ENCODE assay signal across 15 mouse cellular contexts in the genomic region with DNA sequence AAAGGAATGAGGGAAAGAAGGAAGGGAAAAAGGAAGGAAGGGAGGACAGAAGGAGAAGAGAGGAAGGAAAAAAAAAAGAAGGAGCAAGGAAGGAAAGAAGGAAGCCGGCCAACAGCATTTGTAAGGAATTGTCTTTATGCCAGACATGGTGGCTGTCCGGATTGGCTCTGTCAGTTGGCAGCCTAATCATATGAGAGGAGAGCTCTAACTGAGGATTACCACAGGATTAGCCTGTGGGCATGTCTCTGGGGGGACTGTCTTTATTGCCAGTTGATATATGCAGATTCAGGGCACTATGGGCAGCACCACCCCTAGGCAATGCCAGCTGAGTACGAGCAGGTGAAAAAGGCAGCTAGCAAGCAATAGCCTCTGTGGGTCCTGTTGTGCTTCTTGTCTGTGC. TPM values are rescaled to one million over a fixed set of nuclear protein-coding genes. Genes with fewer than 3 reads are reported as not detected.
DNase-seq lines count a peak whose midpoint lies in the region; ATAC-seq and TF ChIP-seq lines count a peak whose summit lies in the region.
"Had no signal": no experiment of that assay in that cellular context is flagged by ENCODE, and none has a peak within 500 bp of the region (broad histone marks: within the 10 kb centered on the region; RNA-seq: fewer than 3 reads in every experiment).

No protein-coding gene starts in this region.

- H3K9me3 ChIP-seq in embryonic facial prominence, embryonic 14.5 days (ENCODE audit: control insufficient read depth, low read length), result no peaks in the 10 kb centered on the region
- H3K9me3 ChIP-seq in embryonic facial prominence, embryonic 10.5 days, result no peaks in the 10 kb centered on the region
- no peaks in the 10 kb centered on the region for H3K9me3 ChIP-seq in midbrain, embryonic 15.5 days
- H3K9me3 ChIP-seq: hindbrain, embryonic 10.5 days; intestine, embryonic 15.5 days; midbrain, embryonic 12.5 days had no signal

- H3K36me3 ChIP-seq in embryonic facial prominence, embryonic 14.5 days (ENCODE audit: control insufficient read depth, insufficient read depth, low read length), result no peaks in the 10 kb centered on the region
- H3K36me3 ChIP-seq in embryonic facial prominence, embryonic 10.5 days (replicated peaks), result no peaks in the 10 kb centered on the region
- H3K36me3 ChIP-seq in midbrain, embryonic 15.5 days (replicated peaks), result no peaks in the 10 kb centered on the region
- H3K36me3 ChIP-seq: hindbrain, embryonic 10.5 days; intestine, embryonic 15.5 days; midbrain, embryonic 12.5 days had no signal

- H3K4me3 ChIP-seq in embryonic facial prominence, embryonic 14.5 days (ENCODE audit: low read depth, low read length), result no peak overlapping the region
- H3K4me3 ChIP-seq in embryonic facial prominence, embryonic 10.5 days, result no peak overlapping the region
- H3K4me3 ChIP-seq in midbrain, embryonic 15.5 days, result no peak overlapping the region
- H3K4me3 ChIP-seq: hindbrain, embryonic 10.5 days; intestine, embryonic 15.5 days; midbrain, embryonic 12.5 days had no signal

- 62% methylated on average over 3 of the region's 3 CpGs for WGBS in embryonic facial prominence, embryonic 14.5 days
- 81% methylated on average over 3 of the region's 3 CpGs for WGBS in embryonic facial prominence, embryonic 10.5 days
- 15% methylated on average over 3 of the region's 3 CpGs for WGBS in midbrain, embryonic 15.5 days

- peak; percentile 14 for DNase-seq in embryonic facial prominence, embryonic 14.5 days (ENCODE audit: low spot score)
- DNase-seq in embryonic facial prominence, embryonic 10.5 days (ENCODE audit: low spot score), result no peak
- peak; percentile 53 for DNase-seq in left cerebral cortex, postnatal 4 days
- DNase-seq in left cerebral cortex, adult 18-20 months (ENCODE audit: low spot score in 2 of 2), result no peak
- DNase-seq in brain, embryonic 14.5 days (ENCODE audit: low read depth), result peak; percentile 80
- no peak for DNase-seq in spleen, postnatal 36 days (ENCODE audit: low spot score in 2 of 2)
- DNase-seq in right cerebral cortex, postnatal 14 days, result no peak
- DNase-seq: layer of hippocampus, postnatal 36 days; lung, adult 18-20 months; lung, postnatal 4 days; right cerebral cortex, adult 18-20 months had no signal

- H3K9ac ChIP-seq in embryonic facial prominence, embryonic 14.5 days (ENCODE audit: low read depth, low read length), result no peak overlapping the region
- no peak overlapping the region for H3K9ac ChIP-seq in midbrain, embryonic 15.5 days
- H3K9ac ChIP-seq: intestine, embryonic 15.5 days; midbrain, embryonic 12.5 days had no signal

- H3K27ac ChIP-seq in embryonic facial prominence, embryonic 14.5 days (replicated peaks; ENCODE audit: low read depth, low read length), result no peak overlapping the region
- H3K27ac ChIP-seq in embryonic facial prominence, embryonic 10.5 days (replicated peaks), result no peak overlapping the region
- H3K27ac ChIP-seq in midbrain, embryonic 15.5 days, result no peak overlapping the region; the same call in 1 of the 2 replicates
- H3K27ac ChIP-seq: hindbrain, embryonic 10.5 days; intestine, embryonic 15.5 days; midbrain, embryonic 12.5 days had no signal

- H3K4me1 ChIP-seq in embryonic facial prominence, embryonic 14.5 days (ENCODE audit: control insufficient read depth, insufficient read depth, low read length), result peaks cover 13% of the 10 kb centered on the region; the same call in 1 of the 2 replicates
- peaks cover 12% of the 10 kb centered on the region for H3K4me1 ChIP-seq in embryonic facial prominence, embryonic 10.5 days
- H3K4me1 ChIP-seq in midbrain, embryonic 15.5 days, result peaks cover 2% of the 10 kb centered on the region; the same call in 1 of the 2 replicates
- H3K4me1 ChIP-seq: hindbrain, embryonic 10.5 days; intestine, embryonic 15.5 days; midbrain, embryonic 12.5 days had no signal

- ATAC-seq in embryonic facial prominence, embryonic 14.5 days (ENCODE audit: low read depth), result no peak
- peak; percentile 60; the same call in 1 of the 2 replicates for ATAC-seq in midbrain, embryonic 15.5 days (replicated peaks)
- ATAC-seq: intestine, embryonic 15.5 days had no signal

- intact Hi-C loops in left cerebral cortex, postnatal 4 days (cut with DNase I), result no loop called here

- TF ChIP-seq POLR2A in brain, embryonic 14.5 days (IDR thresholded peaks at IDR 0.05; ENCODE audit: borderline replicate concordance, extremely low read depth, insufficient read depth, insufficient read length, poor library complexity, severe bottlenecking), result no peak

- TF ChIP-seq CTCF in brain, embryonic 14.5 days (IDR thresholded peaks at IDR 0.05; ENCODE audit: borderline replicate concordance, extremely low read depth, insufficient read depth, insufficient read length), result no peak

- H3K27me3 ChIP-seq in embryonic facial prominence, embryonic 14.5 days (replicated peaks; ENCODE audit: control insufficient read depth, insufficient read depth, low read length), result no peaks in the 10 kb centered on the region
- H3K27me3 ChIP-seq in embryonic facial prominence, embryonic 10.5 days (replicated peaks; ENCODE audit: low read depth, poor library complexity, severe bottlenecking), result no peaks in the 10 kb centered on the region; the same call in 1 of the 2 replicates
- H3K27me3 ChIP-seq in midbrain, embryonic 15.5 days (replicated peaks), result no peaks in the 10 kb centered on the region
- H3K27me3 ChIP-seq: intestine, embryonic 15.5 days; midbrain, embryonic 12.5 days had no signal

- no peak overlapping the region for H3K4me2 ChIP-seq in embryonic facial prominence, embryonic 14.5 days (ENCODE audit: low read depth, low read length)
- H3K4me2 ChIP-seq in midbrain, embryonic 15.5 days, result no peak overlapping the region
- H3K4me2 ChIP-seq: intestine, embryonic 15.5 days; midbrain, embryonic 12.5 days had no signal

RNA-seq across cellular contexts. Expression of a gene that starts 29.8 kb away (rescaled TPM):
- polyA plus RNA-seq in embryonic facial prominence, embryonic 14.5 days (2014; fragmentation: Nextera tagmentation; extraction: Ambion mirVana), result 24.4 and 27.5 TPM in 2 replicates
- polyA plus RNA-seq in embryonic facial prominence, embryonic 10.5 days (2016; fragmentation: Nextera tagmentation; extraction: Ambion mirVana), result 0.67 and 1.5 TPM in 2 replicates
- 1 to 10 TPM; 5.1 to 5.8 TPM for total RNA-seq in left cerebral cortex, postnatal 4 days (2021)
- total RNA-seq in left cerebral cortex, adult 18-20 months (2021), result 10 to 100 TPM in 1 of 2 experiments, 1 to 10 TPM in 1; 8.6 to 12.4 TPM
- 4.6 and 7.5 TPM in 2 replicates for polyA plus RNA-seq in brain, embryonic 14.5 days (2012; rRNA removed)
- 2.6 and 3.0 TPM in 2 replicates for polyA plus RNA-seq in midbrain, embryonic 15.5 days (2015; fragmentation: Nextera tagmentation; extraction: Ambion mirVana)

Comparison
In these comparisons a context has a peak if more than half of its experiments do, and no peak if none do; other contexts are left out.
1. DNase-seq: peak in embryonic facial prominence, embryonic 14.5 days (single experiment), left cerebral cortex, postnatal 4 days (single experiment) and brain, embryonic 14.5 days (single experiment); none in embryonic facial prominence, embryonic 10.5 days (single experiment), left cerebral cortex, adult 18-20 months (0 of 2), spleen, postnatal 36 days (0 of 2) and right cerebral cortex, postnatal 14 days (single experiment).